ENCODE assay signal across 8 mouse cellular contexts in the genomic region with DNA sequence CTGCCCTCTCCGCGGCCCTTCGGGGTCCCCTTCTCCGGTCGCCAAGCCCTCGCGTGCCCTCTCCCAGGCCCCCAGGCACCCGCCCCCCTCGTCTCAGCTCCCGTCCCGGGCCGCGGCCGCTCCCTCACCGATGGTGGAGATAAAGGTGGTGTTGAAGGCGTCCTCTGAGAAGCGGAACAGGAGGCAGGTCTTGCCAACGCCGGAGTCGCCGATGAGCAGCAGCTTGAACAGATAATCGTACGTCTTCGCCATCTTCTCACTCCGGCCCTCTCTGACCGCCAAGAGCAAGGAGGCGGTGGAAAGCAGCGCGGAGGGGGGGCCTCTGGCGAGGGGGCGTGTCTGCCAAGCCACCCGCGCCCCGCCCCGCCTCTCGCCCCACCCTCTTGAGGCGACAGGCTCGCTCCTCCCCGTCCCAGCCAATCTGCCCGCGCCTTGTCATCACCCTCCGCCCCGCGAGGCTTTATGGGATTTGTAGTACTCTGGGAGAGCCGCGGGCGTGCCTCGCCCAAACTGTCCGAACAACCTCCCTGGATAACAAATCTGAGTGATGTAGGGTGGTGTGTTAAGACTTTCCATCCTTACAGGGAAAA. TPM values are rescaled to one million over a fixed set of nuclear protein-coding genes. Genes with fewer than 3 reads are reported as not detected.
DNase-seq lines count a peak whose midpoint lies in the region; ATAC-seq and TF ChIP-seq lines count a peak whose summit lies in the region.

Gene Rab8b (minus strand): TSS at position 306 of the 590 bp plus-strand sequence.

- peak; percentile 49; the same call in 1 of the 2 replicates for TF ChIP-seq POLR2A in brain, embryonic 14.5 days (IDR thresholded peaks at IDR 0.05; ENCODE audit: borderline replicate concordance, extremely low read depth, insufficient read depth, insufficient read length, poor library complexity, severe bottlenecking)
- TF ChIP-seq POLR2A in liver, adult 2 months (IDR thresholded peaks at IDR 0.05; ENCODE audit: extremely low read depth, insufficient read depth, low read length) = peak; percentile 59; the same call in 1 of the 2 replicates
- peak; percentile 84 for TF ChIP-seq POLR2A in myocyte (IDR thresholded peaks at IDR 0.05; ENCODE audit: insufficient read length, low read depth)

- H3K36me3 ChIP-seq in C2C12 (ENCODE audit: control insufficient read depth, insufficient read depth) (no peaks in the 10 kb centered on the region), myocyte (ENCODE audit: control insufficient read depth, insufficient read depth) (no peaks in the 10 kb centered on the region)
- H3K36me3 ChIP-seq in erythroblast, embryonic 14.5 days (ENCODE audit: control insufficient read depth) = peaks cover 40% of the 10 kb centered on the region
- H3K36me3 ChIP-seq in heart, embryonic 11.5 days (ENCODE audit: control insufficient read depth, insufficient read depth, low read length) = no peaks in the 10 kb centered on the region
- H3K36me3 ChIP-seq in kidney, embryonic 16.5 days (ENCODE audit: insufficient read depth, low read length) = no peaks in the 10 kb centered on the region
- no peaks in the 10 kb centered on the region for H3K36me3 ChIP-seq in liver, adult 2 months (ENCODE audit: control insufficient read depth, insufficient read depth, low read length)
- no peaks in the 10 kb centered on the region for H3K36me3 ChIP-seq in splenic B cell, adult 2 months (ENCODE audit: control insufficient read depth, insufficient read depth, low read length, poor library complexity, severe bottlenecking)

- under 1% methylated on average over 42 of the region's 49 CpGs for WGBS in heart, embryonic 11.5 days (ENCODE audit: insufficient replicate concordance)
- under 1% methylated on average over 48 of the region's 49 CpGs for WGBS in kidney, embryonic 16.5 days
- under 1% methylated on average over 49 of the region's 49 CpGs for WGBS in liver, adult 2 months

- peak within 1 kb of the TSS; percentile 60 for H3K27ac ChIP-seq in heart, embryonic 11.5 days (ENCODE audit: low read depth, low read length)
- H3K27ac ChIP-seq in kidney, embryonic 16.5 days (ENCODE audit: low read length) = peak within 1 kb of the TSS; percentile 82
- H3K27ac ChIP-seq in liver, adult 2 months (replicated peaks; ENCODE audit: insufficient read depth, low read depth, low read length) = peak within 1 kb of the TSS; percentile 7; the same call in 1 of the 2 replicates

- H3K4me1 ChIP-seq in erythroblast, embryonic 14.5 days (ENCODE audit: control insufficient read depth) = peaks cover 61% of the 10 kb centered on the region
- H3K4me1 ChIP-seq in heart, embryonic 11.5 days (ENCODE audit: control insufficient read depth, insufficient read depth, low read length) = peaks cover 22% of the 10 kb centered on the region
- peaks cover 20% of the 10 kb centered on the region for H3K4me1 ChIP-seq in kidney, embryonic 16.5 days (ENCODE audit: insufficient read depth, low read length)
- H3K4me1 ChIP-seq in liver, adult 2 months (ENCODE audit: control insufficient read depth, insufficient read depth, low read length) = no peaks in the 10 kb centered on the region

- H3K4me2 ChIP-seq in heart, embryonic 11.5 days = peak within 1 kb of the TSS; percentile 80
- peak within 1 kb of the TSS; percentile 93 for H3K4me2 ChIP-seq in kidney, embryonic 16.5 days (replicated peaks; ENCODE audit: low read depth, low read length)
- peak within 1 kb of the TSS; percentile 95 for H3K4me2 ChIP-seq in myocyte (ENCODE audit: low read depth)

- peak within 1 kb of the TSS; percentile 74 for H3K9ac ChIP-seq in heart, embryonic 11.5 days (ENCODE audit: low read depth, low read length)
- H3K9ac ChIP-seq in kidney, embryonic 16.5 days (replicated peaks; ENCODE audit: low read length) = peak within 1 kb of the TSS; percentile 86
- peak within 1 kb of the TSS; percentile 81 for H3K9ac ChIP-seq in liver, adult 2 months (ENCODE audit: low read depth, low read length)

- peak; percentile 99 for DNase-seq in brain, embryonic 14.5 days (ENCODE audit: low read depth)
- DNase-seq in liver, adult 2 months (ENCODE audit: extremely low read depth, low read depth, low spot score) = peak; percentile 79
- peak; percentile 96 for DNase-seq in splenic B cell, adult 2 months (ENCODE audit: low read depth, low spot score)

- H3K79me2 ChIP-seq in C2C12 (ENCODE audit: control insufficient read depth, insufficient read depth) = peaks cover 44% of the 10 kb centered on the region
- no peaks in the 10 kb centered on the region for H3K79me2 ChIP-seq in liver, adult 2 months (ENCODE audit: control insufficient read depth, insufficient read depth, low read length)
- H3K79me2 ChIP-seq in myocyte (ENCODE audit: control insufficient read depth, insufficient read depth) = peaks cover 16% of the 10 kb centered on the region

- peak; percentile 98 for ATAC-seq in heart, embryonic 11.5 days (replicated peaks; ENCODE audit: insufficient number of reproducible peaks, low FRiP score, low TSS enrichment)
- ATAC-seq in kidney, embryonic 16.5 days (ENCODE audit: low FRiP score, low TSS enrichment) = peak; percentile 99

- peaks cover 2% of the 10 kb centered on the region for H3K9me3 ChIP-seq in erythroblast, embryonic 14.5 days (ENCODE audit: control insufficient read depth, low read length)
- no peaks in the 10 kb centered on the region for H3K9me3 ChIP-seq in heart, embryonic 11.5 days (replicated peaks; ENCODE audit: control insufficient read depth, low read length)
- no peaks in the 10 kb centered on the region for H3K9me3 ChIP-seq in kidney, embryonic 16.5 days (ENCODE audit: low read length)

- H3ac ChIP-seq in C2C12 (ENCODE audit: control insufficient read depth, insufficient read length, low read depth) (peak within 1 kb of the TSS; percentile 79), myocyte (ENCODE audit: control insufficient read depth, insufficient read length) (peak within 1 kb of the TSS; percentile 65)

- no peaks in the 10 kb centered on the region for H3K27me3 ChIP-seq in C2C12 (ENCODE audit: control insufficient read depth, insufficient read depth, insufficient read length)
- no peaks in the 10 kb centered on the region for H3K27me3 ChIP-seq in erythroblast, embryonic 14.5 days (ENCODE audit: control insufficient read depth)
- no peaks in the 10 kb centered on the region for H3K27me3 ChIP-seq in heart, embryonic 11.5 days (ENCODE audit: control insufficient read depth, insufficient read depth, low read length)
- H3K27me3 ChIP-seq in kidney, embryonic 16.5 days (ENCODE audit: insufficient read depth, low read length) = no peaks in the 10 kb centered on the region
- 0 out of 2 replicates have a peak, but pooled peaks cover 2% of the 10 kb centered on the region for H3K27me3 ChIP-seq in liver, adult 2 months (ENCODE audit: control insufficient read depth, insufficient read depth, low read length)
- no peaks in the 10 kb centered on the region for H3K27me3 ChIP-seq in myocyte (ENCODE audit: control insufficient read depth, insufficient read depth, insufficient read length)
- no peaks in the 10 kb centered on the region for H3K27me3 ChIP-seq in splenic B cell, adult 2 months (ENCODE audit: control insufficient read depth, insufficient read depth, low read length, poor library complexity, severe bottlenecking)

- no peak for TF ChIP-seq CTCF in C2C12 (IDR thresholded peaks at IDR 0.05; ENCODE audit: control insufficient read depth, insufficient read depth, insufficient read length)
- TF ChIP-seq CTCF in brain, embryonic 14.5 days (IDR thresholded peaks at IDR 0.05; ENCODE audit: borderline replicate concordance, extremely low read depth, insufficient read depth, insufficient read length) = no peak
- no peak for TF ChIP-seq CTCF in liver, adult 2 months (IDR thresholded peaks at IDR 0.05; ENCODE audit: low read depth, low read length)

- peaks cover 9% of the 10 kb centered on the region for H3K79me3 ChIP-seq in C2C12 (ENCODE audit: low read depth)

- H3K4me3 ChIP-seq in C2C12 (ENCODE audit: insufficient read depth, poor library complexity, severe bottlenecking) = peak within 1 kb of the TSS; percentile 60
- H3K4me3 ChIP-seq in erythroblast, embryonic 14.5 days (replicated peaks) = peak within 1 kb of the TSS; percentile 91
- H3K4me3 ChIP-seq in heart, embryonic 11.5 days (ENCODE audit: low read depth, low read length) = peak within 1 kb of the TSS; percentile 60
- peak within 1 kb of the TSS; percentile 99 for H3K4me3 ChIP-seq in kidney, embryonic 16.5 days (ENCODE audit: low read length)
- peak within 1 kb of the TSS; percentile 65 for H3K4me3 ChIP-seq in liver, adult 2 months (ENCODE audit: insufficient read depth, low read depth, low read length)
- peak within 1 kb of the TSS; percentile 79 for H3K4me3 ChIP-seq in myocyte

TF ChIP-seq in C2C12, 6 proteins besides CTCF, POLR2A, EP300 and RAD21:
- TF ChIP-seq CEBPB (IDR thresholded peaks at IDR 0.05; ENCODE audit: low read depth) (no peak), MYOD1 (IDR thresholded peaks at IDR 0.05; ENCODE audit: control insufficient read depth, insufficient read length, low read depth) (no peak), FOSL1 (IDR thresholded peaks at IDR 0.05; ENCODE audit: insufficient read depth, low read length, poor library complexity, severe bottlenecking) (no peak), USF1 (IDR thresholded peaks at IDR 0.05; ENCODE audit: low read depth) (no peak), MAX (IDR thresholded peaks at IDR 0.05) (no peak), MYOG (IDR thresholded peaks at IDR 0.05; ENCODE audit: control insufficient read depth, extremely low read depth, insufficient read length) (no peak)
TF ChIP-seq in C2C12: peak in this region for 0.

TF ChIP-seq in myocyte, 11 proteins besides CTCF, POLR2A, EP300 and RAD21:
- TF ChIP-seq TCF3 (IDR thresholded peaks at IDR 0.05; ENCODE audit: insufficient read length, low read depth) (no peak), USF1 (IDR thresholded peaks at IDR 0.05; ENCODE audit: low read depth) (no peak), POLR2AphosphoS2 (IDR thresholded peaks at IDR 0.05; ENCODE audit: insufficient read length, low read depth) (peak; percentile 74), MYOD1 (IDR thresholded peaks at IDR 0.05; ENCODE audit: control insufficient read depth in 1 of 3, insufficient read length in 2 of 3, low read depth in 2 of 3) (peak in 1 of 3 experiments; percentile 4)
TF ChIP-seq in myocyte: peak in this region for 2.

RNA-seq across cellular contexts. Expression of gene Rab8b, which starts in this region (rescaled TPM):
- polyA plus RNA-seq in C2C12 (2012; fragmentation: generic; extraction: Trizol) (4.1 TPM), myocyte (2012; fragmentation: generic; extraction: Trizol) (2.3 TPM)
- 23.4 and 26.9 TPM in 2 replicates for polyA plus RNA-seq in brain, embryonic 14.5 days (2012; rRNA removed)
- 0.37 and 0.53 TPM in 2 replicates for polyA plus RNA-seq in erythroblast, embryonic 14.5 days (2012)
- 23.6 and 24.4 TPM in 2 replicates for polyA plus RNA-seq in heart, embryonic 11.5 days (2014; fragmentation: Nextera tagmentation; extraction: Ambion mirVana)
- 27.0 and 27.8 TPM in 2 replicates for polyA plus RNA-seq in kidney, embryonic 16.5 days (2015; fragmentation: Nextera tagmentation; extraction: Ambion mirVana)
- 4.1 and 4.3 TPM in 2 replicates for total RNA-seq in liver, adult 2 months (2014; rRNA removed)
- 0.85 and 1.4 TPM in 2 replicates for polyA plus RNA-seq in liver, adult 2 months (2012; rRNA removed)

Comparison
In these comparisons a context has a peak if more than half of its experiments do, and no peak if none do; other contexts are left out.
1. Peak in every context shown above with its lines: DNase-seq, ATAC-seq, H3K4me3 ChIP-seq and H3K27ac ChIP-seq.
2. H3K27ac ChIP-seq: peak in every context shown above with its lines; median percentile 82 in kidney, embryonic 16.5 days; 60 in heart, embryonic 11.5 days; 7 in liver, adult 2 months.